Mouse (Mus musculus): ENCODE measurements around the gene Gm10591. TPM values are rescaled to one million over a fixed set of nuclear protein-coding genes. Genes with fewer than 3 reads are reported as not detected.
"Not testable (repeated sequence)": the region's sequence is repeated elsewhere in the genome, so short reads cannot be mapped to it uniquely, and the experiment has no call there.

Gm10591 gene
- polyA plus RNA-seq (2012; fragmentation: generic; extraction: Trizol), result not detected
- long read RNA-seq, experiment 1, result 0 reads
- long read RNA-seq, experiment 2, result 0 reads

- not testable (repeated sequence) for H3K27me3 ChIP-seq (ENCODE audit: control insufficient read depth, insufficient read depth, insufficient read length); H3ac ChIP-seq (ENCODE audit: control insufficient read depth, insufficient read length, low read depth); H3K79me3 ChIP-seq (ENCODE audit: low read depth); H3K79me2 ChIP-seq (ENCODE audit: control insufficient read depth, insufficient read depth); H3K4me3 ChIP-seq (ENCODE audit: insufficient read depth, poor library complexity, severe bottlenecking); H3K36me3 ChIP-seq (ENCODE audit: control insufficient read depth, insufficient read depth)
Measured at GRCm38 (mm10) chr4:42611895-42612294, at the start of gene Gm10591. TSS of gene Gm10591 (plus strand) at chr4:42612195.

GRCm38 (mm10) chr4:42629419-42629818, 17.4 kb downstream of the Gm10591 start, which contains the start of gene Gm2564:
TSS of gene Gm2564 (plus strand) at chr4:42629719.
- H3K79me2 ChIP-seq (ENCODE audit: control insufficient read depth, insufficient read depth); H3K79me3 ChIP-seq (ENCODE audit: low read depth); H3K27me3 ChIP-seq (ENCODE audit: control insufficient read depth, insufficient read depth, insufficient read length); H3K36me3 ChIP-seq (ENCODE audit: control insufficient read depth, insufficient read depth); H3K4me3 ChIP-seq (ENCODE audit: insufficient read depth, poor library complexity, severe bottlenecking); H3ac ChIP-seq (ENCODE audit: control insufficient read depth, insufficient read length, low read depth): not testable (repeated sequence)

GRCm38 (mm10) chr4:42654951-42655350, 43.0 kb downstream of the Gm10591 start, which contains the start of gene Ccl27b:
TSS of gene Ccl27b (plus strand) at chr4:42655251.
- not testable (repeated sequence) for H3ac ChIP-seq (ENCODE audit: control insufficient read depth, insufficient read length, low read depth); H3K27me3 ChIP-seq (ENCODE audit: control insufficient read depth, insufficient read depth, insufficient read length); H3K79me2 ChIP-seq (ENCODE audit: control insufficient read depth, insufficient read depth); H3K79me3 ChIP-seq (ENCODE audit: low read depth); H3K4me3 ChIP-seq (ENCODE audit: insufficient read depth, poor library complexity, severe bottlenecking); H3K36me3 ChIP-seq (ENCODE audit: control insufficient read depth, insufficient read depth)

- H3K4me3 ChIP-seq (ENCODE audit: insufficient read depth, poor library complexity, severe bottlenecking); H3ac ChIP-seq (ENCODE audit: control insufficient read depth, insufficient read length, low read depth); H3K27me3 ChIP-seq (ENCODE audit: control insufficient read depth, insufficient read depth, insufficient read length); H3K79me2 ChIP-seq (ENCODE audit: control insufficient read depth, insufficient read depth); H3K36me3 ChIP-seq (ENCODE audit: control insufficient read depth, insufficient read depth); H3K79me3 ChIP-seq (ENCODE audit: low read depth): not testable (repeated sequence)
Measured at GRCm38 (mm10) chr4:42661793-42662192, 49.8 kb downstream of the Gm10591 start, which contains the start of gene Il11ra2. TSS of gene Il11ra2 (minus strand) at chr4:42661893.

Other genes starting within 250 kb of the Gm10591 start
- not detected for gene Gm21586, start 172.8 kb upstream of the Gm10591 start, polyA plus RNA-seq (2012; fragmentation: generic; extraction: Trizol)
- not detected for gene Gm2163, start 145.4 kb upstream of the Gm10591 start, polyA plus RNA-seq (2012; fragmentation: generic; extraction: Trizol)
- not detected for gene Fam205a2, start 84.0 kb upstream of the Gm10591 start, polyA plus RNA-seq (2012; fragmentation: generic; extraction: Trizol)
- gene Gm2564, start 17.5 kb downstream of the Gm10591 start, polyA plus RNA-seq (2012; fragmentation: generic; extraction: Trizol), result not detected
- not detected for gene Ccl27b, start 43.1 kb downstream of the Gm10591 start, polyA plus RNA-seq (2012; fragmentation: generic; extraction: Trizol)
- gene Il11ra2, start 49.7 kb downstream of the Gm10591 start, polyA plus RNA-seq (2012; fragmentation: generic; extraction: Trizol), result not detected
- gene 4930578G10Rik, start 123.3 kb downstream of the Gm10591 start, polyA plus RNA-seq (2012; fragmentation: generic; extraction: Trizol), result not detected
- not detected for gene Ccl19, start 144.4 kb downstream of the Gm10591 start, polyA plus RNA-seq (2012; fragmentation: generic; extraction: Trizol)
- not detected for gene Ccl21a, start 161.8 kb downstream of the Gm10591 start, polyA plus RNA-seq (2012; fragmentation: generic; extraction: Trizol)
- gene Fam205a1, start 241.7 kb downstream of the Gm10591 start, polyA plus RNA-seq (2012; fragmentation: generic; extraction: Trizol), result not detected
- not detected for gene Gm12394, start 244.6 kb downstream of the Gm10591 start, polyA plus RNA-seq (2012; fragmentation: generic; extraction: Trizol)

All from C2C12 (cell line).